Mouse (Mus musculus): ENCODE measurements around the gene Mapkap1.

GRCm38 (mm10) chr2:34370349-34370724, 36.2 kb upstream of the Mapkap1 start:
- TF ChIP-seq CTCF (IDR thresholded peaks at IDR 0.05; ENCODE audit: low read depth, low read length): no peak
- TF ChIP-seq POLR2A (IDR thresholded peaks at IDR 0.05; ENCODE audit: extremely low read depth, insufficient read depth, low read length): no peak

All from liver, adult 2 months (tissue).